Mouse (Mus musculus) hindbrain, embryonic 12.5 days (tissue): ENCODE measurements at regions not wholly inside any gene's neighbourhood (a gene's known extent, or its start where the extent isn't known, plus 50 kb on each side); places are given as distances from the start of the nearest gene placed in this dataset.
"Not testable (repeated sequence)": the region's sequence is repeated elsewhere in the genome, so short reads cannot be mapped to it uniquely, and the experiment has no call there.

Source experiments
- ATAC-seq: fragments of 200-750 bp; cut with Nextera tagmentation; 2 replicates; pipeline ENCODE4 v1.8.0; 2017; ENCODE audit warnings: moderate TSS enrichment; ENCODE audit not compliant: low FRiP score
- H3K27ac ChIP-seq: fragments of 300-500 bp; sonication (generic); 2 replicates; pipeline ENCODE4 v1.5.1; 2016; ENCODE audit warnings: mild to moderate bottlenecking
- H3K27me3 ChIP-seq: fragments of 300-500 bp; sonication (generic); 2 replicates; pipeline ENCODE4 v1.6.1; 2016; ENCODE audit warnings: mild to moderate bottlenecking
- H3K36me3 ChIP-seq: fragments of 300-500 bp; sonication (generic); 2 replicates; pipeline ENCODE4 v1.6.1; 2016; ENCODE audit warnings: mild to moderate bottlenecking
- H3K4me1 ChIP-seq: fragments of 300-500 bp; sonication (generic); 2 replicates; pipeline ENCODE4 v1.6.1; 2016
- H3K4me2 ChIP-seq: fragments of 300-500 bp; sonication (generic); replicated peaks from 2 replicates; pipeline ENCODE4 v1.6.1; 2016; ENCODE audit warnings: mild to moderate bottlenecking
- H3K4me3 ChIP-seq: fragments of 300-500 bp; sonication (generic); 2 replicates; pipeline ENCODE4 v1.5.1; 2016; ENCODE audit warnings: mild to moderate bottlenecking
- H3K9ac ChIP-seq: fragments of 300-500 bp; sonication (generic); 2 replicates; pipeline ENCODE4 v1.6.1; 2016; ENCODE audit warnings: mild to moderate bottlenecking, moderate library complexity
- H3K9me3 ChIP-seq: fragments of 300-500 bp; sonication (generic); replicated peaks from 2 replicates; pipeline ENCODE4 v1.6.1; 2016; ENCODE audit warnings: mild to moderate bottlenecking
- WGBS: fragments of 180-500 bp; shearing (Covaris S2); methylation state at CpG from one replicate; pipeline ENCODE4 v1.1.7; 2016; 5-methylcytosine and 5-hydroxymethylcytosine counted together

- Histone ChIP-seq H3K27ac (peak overlapping the region; percentile 68), H3K4me1 (peaks cover 35% of the 10 kb centered on the region), H3K9ac (no peak overlapping the region), H3K27me3 (no peaks in the 10 kb centered on the region; the same call in 1 of the 2 replicates), H3K9me3 (no peaks in the 10 kb centered on the region), H3K36me3 (no peaks in the 10 kb centered on the region), H3K4me2 (no peak overlapping the region), H3K4me3 (no peak overlapping the region)
- WGBS: 40% methylated on average over 8 of the region's 8 CpGs
- no peak for ATAC-seq
Observed at GRCm38 (mm10) chr12:29050516-29051251, 299.1 kb downstream of the Eipr1 start.

- 39% methylated on average over 7 of the region's 7 CpGs for WGBS
- H3K4me2 ChIP-seq: no peak overlapping the region
Observed at GRCm38 (mm10) chr12:29054367-29054766, 302.8 kb downstream of the Eipr1 start.

GRCm38 (mm10) chr12:29062025-29062637 lies 310.5 kb downstream of the Eipr1 start:
- Histone ChIP-seq H3K9me3 (no peaks in the 10 kb centered on the region), H3K4me3 (no peak overlapping the region), H3K9ac (no peak overlapping the region), H3K4me1 (peaks cover 8% of the 10 kb centered on the region; the same call in 1 of the 2 replicates), H3K27me3 (no peaks in the 10 kb centered on the region), H3K36me3 (no peaks in the 10 kb centered on the region), H3K27ac (peak overlapping the region; percentile 44), H3K4me2 (no peak overlapping the region)
- 60% methylated on average over 14 of the region's 14 CpGs for WGBS
- ATAC-seq: no peak; the same call in 1 of the 2 replicates

More at GRCm38 (mm10) chr12:29054367-29054766, 302.8 kb downstream of the Eipr1 start:
- H3K36me3 ChIP-seq: no peaks in the 10 kb centered on the region
- H3K9me3 ChIP-seq: no peaks in the 10 kb centered on the region
- no peaks in the 10 kb centered on the region; the same call in 1 of the 2 replicates for H3K27me3 ChIP-seq
- no peak overlapping the region for H3K4me3 ChIP-seq
- peak; percentile 66; the same call in 1 of the 2 replicates for ATAC-seq
- peaks cover 21% of the 10 kb centered on the region for H3K4me1 ChIP-seq
- 0 out of 2 replicates have a peak overlapping the region, but pooled peaks have one; percentile 6 for H3K27ac ChIP-seq
- no peak overlapping the region for H3K9ac ChIP-seq

GRCm38 (mm10) chr12:29062801-29063200 lies 311.2 kb downstream of the Eipr1 start:
- WGBS: 87% methylated on average over 3 of the region's 3 CpGs
- H3K27ac ChIP-seq: peak overlapping the region; percentile 24; the same call in 1 of the 2 replicates
- no peak overlapping the region for H3K9ac ChIP-seq
- no peaks in the 10 kb centered on the region for H3K36me3 ChIP-seq
- H3K4me2 ChIP-seq: no peak overlapping the region
- no peaks in the 10 kb centered on the region; the same call in 1 of the 2 replicates for H3K27me3 ChIP-seq
- ATAC-seq: no peak
- H3K4me3 ChIP-seq: no peak overlapping the region
- H3K4me1 ChIP-seq: peaks cover 8% of the 10 kb centered on the region; the same call in 1 of the 2 replicates
- no peaks in the 10 kb centered on the region for H3K9me3 ChIP-seq

- ATAC-seq: peak; percentile 69; the same call in 1 of the 2 replicates
- H3K27ac ChIP-seq: no peak overlapping the region
- no peaks in the 10 kb centered on the region for H3K36me3 ChIP-seq
- no peak overlapping the region for H3K9ac ChIP-seq
- no peak overlapping the region for H3K4me2 ChIP-seq
- H3K9me3 ChIP-seq: no peaks in the 10 kb centered on the region
- H3K4me1 ChIP-seq: peaks cover 2% of the 10 kb centered on the region; the same call in 1 of the 2 replicates
- 34% methylated on average over 5 of the region's 5 CpGs for WGBS
- H3K27me3 ChIP-seq: peaks cover 3% of the 10 kb centered on the region; the same call in 1 of the 2 replicates
- no peak overlapping the region for H3K4me3 ChIP-seq
Observed at GRCm38 (mm10) chr12:29068180-29068579, 316.6 kb downstream of the Eipr1 start.

GRCm38 (mm10) chr12:29075096-29075852 lies 323.7 kb downstream of the Eipr1 start:
- 0 out of 2 replicates have a peak, but pooled peaks cover 3% of the 10 kb centered on the region for H3K27me3 ChIP-seq
- no peaks in the 10 kb centered on the region for H3K9me3 ChIP-seq
- no peak overlapping the region for H3K9ac ChIP-seq
- H3K27ac ChIP-seq: no peak overlapping the region
- 53% methylated on average over 10 of the region's 10 CpGs for WGBS
- H3K4me3 ChIP-seq: no peak overlapping the region
- no peak overlapping the region for H3K4me2 ChIP-seq
- peaks cover 7% of the 10 kb centered on the region; the same call in 1 of the 2 replicates for H3K4me1 ChIP-seq
- no peak for ATAC-seq
- no peaks in the 10 kb centered on the region for H3K36me3 ChIP-seq

GRCm38 (mm10) chr12:29076606-29077005 lies 325.0 kb downstream of the Eipr1 start:
- WGBS: 43% methylated on average over 1 of the region's 1 CpGs
- ATAC-seq: no peak
- Histone ChIP-seq H3K36me3 (no peaks in the 10 kb centered on the region), H3K4me3 (no peak overlapping the region), H3K4me1 (peaks cover 7% of the 10 kb centered on the region; the same call in 1 of the 2 replicates), H3K27ac (no peak overlapping the region), H3K4me2 (no peak overlapping the region), H3K9ac (no peak overlapping the region), H3K27me3 (no peaks in the 10 kb centered on the region), H3K9me3 (no peaks in the 10 kb centered on the region)

GRCm38 (mm10) chr12:29079011-29079410 lies 327.4 kb downstream of the Eipr1 start:
- Histone ChIP-seq H3K9me3 (no peaks in the 10 kb centered on the region), H3K4me2 (no peak overlapping the region), H3K36me3 (no peaks in the 10 kb centered on the region), H3K27ac (no peak overlapping the region), H3K4me3 (no peak overlapping the region), H3K9ac (no peak overlapping the region), H3K27me3 (no peaks in the 10 kb centered on the region), H3K4me1 (peaks cover 20% of the 10 kb centered on the region)
- no peak for ATAC-seq
- 89% methylated on average over 1 of the region's 1 CpGs for WGBS

GRCm38 (mm10) chr12:29083426-29084221 lies 332.0 kb downstream of the Eipr1 start:
- Histone ChIP-seq H3K9ac (no peak overlapping the region), H3K36me3 (no peaks in the 10 kb centered on the region), H3K4me3 (no peak overlapping the region), H3K27me3 (no peaks in the 10 kb centered on the region), H3K4me1 (peaks cover 17% of the 10 kb centered on the region), H3K27ac (peak overlapping the region; percentile 62), H3K9me3 (no peaks in the 10 kb centered on the region), H3K4me2 (no peak overlapping the region)
- 61% methylated on average over 13 of the region's 13 CpGs for WGBS
- ATAC-seq: peak; percentile 64

GRCm38 (mm10) chr12:29087245-29087644 lies 335.6 kb downstream of the Eipr1 start:
- WGBS: 46% methylated on average over 2 of the region's 2 CpGs
- H3K4me1 ChIP-seq: peaks cover 17% of the 10 kb centered on the region
- not testable (repeated sequence) for H3K4me3 ChIP-seq, H3K4me2 ChIP-seq, H3K27ac ChIP-seq, H3K9ac ChIP-seq, H3K36me3 ChIP-seq, H3K27me3 ChIP-seq, ATAC-seq, H3K9me3 ChIP-seq

GRCm38 (mm10) chr12:29089634-29090033 lies 338.0 kb downstream of the Eipr1 start:
- ATAC-seq: no peak
- WGBS: 75% methylated on average over 3 of the region's 3 CpGs
- H3K36me3 ChIP-seq: no peaks in the 10 kb centered on the region
- H3K9ac ChIP-seq: no peak overlapping the region
- H3K27ac ChIP-seq: no peak overlapping the region
- H3K4me3 ChIP-seq: no peak overlapping the region
- no peak overlapping the region for H3K4me2 ChIP-seq
- H3K27me3 ChIP-seq: no peaks in the 10 kb centered on the region
- H3K9me3 ChIP-seq: no peaks in the 10 kb centered on the region
- no peaks in the 10 kb centered on the region for H3K4me1 ChIP-seq
